27 mouse cellular contexts compared by ENCODE assay signal in the genomic region with DNA sequence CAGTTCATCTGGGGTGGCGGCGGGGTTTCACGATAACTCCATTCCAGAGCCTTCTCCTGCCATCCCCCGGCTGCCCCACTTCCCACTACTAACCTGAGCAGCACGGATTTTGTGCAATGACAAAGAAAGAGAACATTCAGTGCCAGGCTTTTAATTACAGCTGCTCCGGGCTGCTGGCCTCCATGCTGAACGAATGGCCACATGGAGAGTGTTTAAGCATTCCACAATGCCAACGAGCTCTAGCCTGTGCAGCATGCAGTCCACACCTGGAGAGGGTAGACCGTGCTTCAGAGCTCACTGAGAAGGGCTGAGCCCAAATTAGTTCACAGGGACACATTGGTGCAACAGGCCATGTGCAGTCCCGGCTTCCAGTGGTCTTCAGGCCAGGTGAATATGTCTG. TPM values are rescaled to one million over a fixed set of nuclear protein-coding genes. Genes with fewer than 3 reads are reported as not detected.
A peak's percentile ranks its signal among the peaks of the same experiment; 100 is the strongest.
DNase-seq lines count a peak whose midpoint lies in the region; ATAC-seq and TF ChIP-seq lines count a peak whose summit lies in the region.
"Had no signal": no experiment of that assay in that cellular context is flagged by ENCODE, and none has a peak within 500 bp of the region (broad histone marks: within the 10 kb centered on the region; RNA-seq: fewer than 3 reads in every experiment).

No protein-coding gene starts in this region.

- no peak overlapping the region for H3K27ac ChIP-seq in limb, embryonic 12.5 days
- no peak overlapping the region for H3K27ac ChIP-seq in limb, embryonic 10.5 days
- H3K27ac ChIP-seq in intestine, embryonic 16.5 days (ENCODE audit: low read length): peak overlapping the region; percentile 94
- peak overlapping the region; percentile 61 for H3K27ac ChIP-seq in kidney, embryonic 16.5 days (ENCODE audit: low read length)
- peak overlapping the region; percentile 96 for H3K27ac ChIP-seq in small intestine, adult 2 months (ENCODE audit: insufficient read depth, low read depth, low read length)
- H3K27ac ChIP-seq: embryonic facial prominence, embryonic 13.5 days; forebrain, embryonic 12.5 days; gastrocnemius, adult 2 months; heart, embryonic 15.5 days; hindbrain, embryonic 14.5 days; limb, embryonic 13.5 days; liver, embryonic 13.5 days; neural tube, embryonic 13.5 days had no signal

- no peaks in the 10 kb centered on the region; the same call in 1 of the 2 replicates for H3K27me3 ChIP-seq in limb, embryonic 12.5 days
- H3K27me3 ChIP-seq in limb, embryonic 10.5 days (ENCODE audit: low read depth, poor library complexity, severe bottlenecking): 0 out of 2 replicates have a peak, but pooled peaks cover 4% of the 10 kb centered on the region
- no peaks in the 10 kb centered on the region for H3K27me3 ChIP-seq in intestine, embryonic 16.5 days (replicated peaks; ENCODE audit: control insufficient read depth, insufficient read depth, low read length)
- no peaks in the 10 kb centered on the region for H3K27me3 ChIP-seq in kidney, embryonic 16.5 days (ENCODE audit: insufficient read depth, low read length)
- H3K27me3 ChIP-seq in small intestine, adult 2 months (ENCODE audit: control insufficient read depth, insufficient read depth, low read length): no peaks in the 10 kb centered on the region
- H3K27me3 ChIP-seq: heart, embryonic 15.5 days; limb, embryonic 13.5 days; neural tube, embryonic 13.5 days had no signal

- no peak for ATAC-seq in limb, embryonic 12.5 days (ENCODE audit: insufficient number of reproducible peaks, insufficient read depth, low FRiP score, low TSS enrichment, low read depth)
- ATAC-seq in intestine, embryonic 16.5 days: no peak
- 0 out of 2 replicates have a peak, but pooled peaks have one; percentile 20 for ATAC-seq in kidney, embryonic 16.5 days (ENCODE audit: low FRiP score, low TSS enrichment)
- ATAC-seq: midbrain, embryonic 16.5 days had no signal

- H3K4me2 ChIP-seq in limb, embryonic 12.5 days: no peak overlapping the region
- H3K4me2 ChIP-seq in intestine, embryonic 16.5 days (ENCODE audit: low read depth, low read length): no peak overlapping the region
- no peak overlapping the region for H3K4me2 ChIP-seq in kidney, embryonic 16.5 days (replicated peaks; ENCODE audit: low read depth, low read length)
- H3K4me2 ChIP-seq: embryonic facial prominence, embryonic 13.5 days; forebrain, embryonic 12.5 days; heart, embryonic 15.5 days; hindbrain, embryonic 14.5 days; limb, embryonic 13.5 days; liver, embryonic 13.5 days; neural tube, embryonic 13.5 days had no signal

- no peaks in the 10 kb centered on the region for H3K9me3 ChIP-seq in limb, embryonic 12.5 days
- H3K9me3 ChIP-seq in limb, embryonic 10.5 days (replicated peaks): no peaks in the 10 kb centered on the region
- H3K9me3 ChIP-seq in intestine, embryonic 16.5 days (ENCODE audit: control insufficient read depth, low read length): no peaks in the 10 kb centered on the region
- H3K9me3 ChIP-seq in kidney, embryonic 16.5 days (ENCODE audit: low read length): no peaks in the 10 kb centered on the region
- H3K9me3 ChIP-seq: embryonic facial prominence, embryonic 13.5 days; forebrain, embryonic 12.5 days; heart, embryonic 15.5 days; limb, embryonic 13.5 days; liver, embryonic 13.5 days; megakaryocyte, embryonic 14.5 days; neural tube, embryonic 13.5 days had no signal

- WGBS in limb, embryonic 12.5 days: 76% methylated on average over 10 of the region's 10 CpGs
- 85% methylated on average over 10 of the region's 10 CpGs for WGBS in limb, embryonic 10.5 days
- 80% methylated on average over 10 of the region's 10 CpGs for WGBS in intestine, embryonic 16.5 days
- 67% methylated on average over 10 of the region's 10 CpGs for WGBS in kidney, embryonic 16.5 days
- WGBS in small intestine, adult 2 months: 55% methylated on average over 10 of the region's 10 CpGs

- H3K4me3 ChIP-seq in limb, embryonic 12.5 days (replicated peaks): no peak overlapping the region
- no peak overlapping the region for H3K4me3 ChIP-seq in limb, embryonic 10.5 days
- no peak overlapping the region for H3K4me3 ChIP-seq in intestine, embryonic 16.5 days (ENCODE audit: low read length)
- H3K4me3 ChIP-seq in kidney, embryonic 16.5 days (ENCODE audit: low read length): no peak overlapping the region
- no peak overlapping the region for H3K4me3 ChIP-seq in small intestine, adult 2 months (ENCODE audit: low read depth, low read length)
- H3K4me3 ChIP-seq: embryonic facial prominence, embryonic 13.5 days; erythroblast, embryonic 14.5 days; forebrain, embryonic 12.5 days; gastrocnemius, adult 2 months; heart, embryonic 15.5 days; limb, embryonic 13.5 days; liver, embryonic 13.5 days; megakaryocyte, embryonic 14.5 days; myocyte; neural tube, embryonic 13.5 days had no signal

- H3K4me1 ChIP-seq in limb, embryonic 12.5 days (replicated peaks): peaks cover 18% of the 10 kb centered on the region; the same call in 1 of the 2 replicates
- H3K4me1 ChIP-seq in limb, embryonic 10.5 days: peaks cover 36% of the 10 kb centered on the region
- H3K4me1 ChIP-seq in intestine, embryonic 16.5 days (ENCODE audit: control insufficient read depth, insufficient read depth, low read length): peaks cover 51% of the 10 kb centered on the region
- peaks cover 11% of the 10 kb centered on the region; the same call in 1 of the 2 replicates for H3K4me1 ChIP-seq in kidney, embryonic 16.5 days (ENCODE audit: insufficient read depth, low read length)
- H3K4me1 ChIP-seq in small intestine, adult 2 months (ENCODE audit: control insufficient read depth, insufficient read depth, insufficient read length, low read length): peaks cover 48% of the 10 kb centered on the region
- H3K4me1 ChIP-seq: limb, embryonic 13.5 days had no signal

- 0 out of 2 replicates have a peak overlapping the region, but pooled peaks have one; percentile 23 for H3K9ac ChIP-seq in limb, embryonic 12.5 days (replicated peaks)
- H3K9ac ChIP-seq in intestine, embryonic 16.5 days (ENCODE audit: low read depth, low read length): peak overlapping the region; percentile 43; the same call in 1 of the 2 replicates
- H3K9ac ChIP-seq in kidney, embryonic 16.5 days (replicated peaks; ENCODE audit: low read length): no peak overlapping the region
- H3K9ac ChIP-seq: embryonic facial prominence, embryonic 13.5 days; forebrain, embryonic 12.5 days; heart, embryonic 15.5 days; hindbrain, embryonic 14.5 days; limb, embryonic 13.5 days; liver, embryonic 13.5 days; neural tube, embryonic 13.5 days had no signal

- TF ChIP-seq POLR2A in small intestine, adult 2 months (IDR thresholded peaks at IDR 0.05; ENCODE audit: low read depth, low read length): no peak

- H3K36me3 ChIP-seq in limb, embryonic 12.5 days: peaks cover 37% of the 10 kb centered on the region
- peaks cover 35% of the 10 kb centered on the region for H3K36me3 ChIP-seq in limb, embryonic 10.5 days
- peaks cover 15% of the 10 kb centered on the region for H3K36me3 ChIP-seq in intestine, embryonic 16.5 days (ENCODE audit: control insufficient read depth, insufficient read depth, low read length)
- H3K36me3 ChIP-seq in kidney, embryonic 16.5 days (ENCODE audit: insufficient read depth, low read length): peaks cover 25% of the 10 kb centered on the region
- H3K36me3 ChIP-seq in small intestine, adult 2 months (ENCODE audit: control insufficient read depth, insufficient read depth, low read length): peaks cover 30% of the 10 kb centered on the region

- no peak for TF ChIP-seq CTCF in small intestine, adult 2 months (IDR thresholded peaks at IDR 0.05; ENCODE audit: extremely low read depth, insufficient read length, insufficient replicate concordance, low read depth, low read length)

- DNase-seq in limb, embryonic 10.5 days (ENCODE audit: low spot score): no peak
- no peak for DNase-seq in cerebellum, adult 11-12 months
- DNase-seq in gastrocnemius, postnatal 4 days (ENCODE audit: low spot score in 2 of 2): no peak
- DNase-seq in ovary, postnatal 14 days (ENCODE audit: low spot score): no peak
- DNase-seq: cerebellum, adult 2 months; cerebellum, postnatal 25 days; gastrocnemius, adult 2 months; heart, postnatal 36 days; liver, embryonic 13.5 days; lung, adult 2 months; lung, postnatal 36 days; thymus, adult 2 months; thymus, postnatal 4 days had no signal

RNA-seq across cellular contexts. Expression of gene Hcrtr1, which starts 9.1 kb away (rescaled TPM):
- not detected in 2 replicates for polyA plus RNA-seq in limb, embryonic 12.5 days (2016; fragmentation: Nextera tagmentation; extraction: Ambion mirVana)
- 0.18 TPM in 1 of 2 replicates, not detected in the other for polyA plus RNA-seq in limb, embryonic 10.5 days (2016; fragmentation: Nextera tagmentation; extraction: Ambion mirVana)
- 0.22 and 0.34 TPM in 2 replicates for polyA plus RNA-seq in intestine, embryonic 16.5 days (2015; fragmentation: Nextera tagmentation; extraction: Ambion mirVana)
- polyA plus RNA-seq in kidney, embryonic 16.5 days (2015; fragmentation: Nextera tagmentation; extraction: Ambion mirVana): 0.19 and 0.31 TPM in 2 replicates
- polyA plus RNA-seq in small intestine, adult 2 months (2012; rRNA removed): 3.3 and 3.8 TPM in 2 replicates
- not detected for total RNA-seq in gastrocnemius, postnatal 4 days (2021)
- total RNA-seq: gastrocnemius, adult 2 months; heart, postnatal 36 days had no signal
- polyA plus RNA-seq: erythroblast, embryonic 14.5 days; heart, embryonic 15.5 days; limb, embryonic 13.5 days; myocyte had no signal

RNA-seq across cellular contexts. Expression of gene Pef1, which starts 27.7 kb away (rescaled TPM):
- polyA plus RNA-seq in limb, embryonic 12.5 days (2016; fragmentation: Nextera tagmentation; extraction: Ambion mirVana): 64.6 and 64.7 TPM in 2 replicates
- polyA plus RNA-seq in limb, embryonic 10.5 days (2016; fragmentation: Nextera tagmentation; extraction: Ambion mirVana): 71.4 and 73.4 TPM in 2 replicates
- 81.6 and 81.7 TPM in 2 replicates for polyA plus RNA-seq in intestine, embryonic 16.5 days (2015; fragmentation: Nextera tagmentation; extraction: Ambion mirVana)
- 85.5 and 90.9 TPM in 2 replicates for polyA plus RNA-seq in kidney, embryonic 16.5 days (2015; fragmentation: Nextera tagmentation; extraction: Ambion mirVana)
- 71.6 and 171 TPM in 2 replicates for polyA plus RNA-seq in small intestine, adult 2 months (2012; rRNA removed)
- total RNA-seq in gastrocnemius, postnatal 4 days (2021): 10 to 100 TPM; 35.4 to 37.7 TPM

RNA-seq across cellular contexts. Expression of gene Tinagl1, which starts 44.8 kb away (rescaled TPM):
- polyA plus RNA-seq in limb, embryonic 12.5 days (2016; fragmentation: Nextera tagmentation; extraction: Ambion mirVana): 7.8 and 10.3 TPM in 2 replicates
- polyA plus RNA-seq in limb, embryonic 10.5 days (2016; fragmentation: Nextera tagmentation; extraction: Ambion mirVana): 8.0 and 8.1 TPM in 2 replicates
- polyA plus RNA-seq in intestine, embryonic 16.5 days (2015; fragmentation: Nextera tagmentation; extraction: Ambion mirVana): 78.3 and 80.3 TPM in 2 replicates
- polyA plus RNA-seq in kidney, embryonic 16.5 days (2015; fragmentation: Nextera tagmentation; extraction: Ambion mirVana): 71.2 and 93.4 TPM in 2 replicates
- 106 and 109 TPM in 2 replicates for polyA plus RNA-seq in small intestine, adult 2 months (2012; rRNA removed)
- 10 to 100 TPM; 35.7 to 39.9 TPM for total RNA-seq in gastrocnemius, postnatal 4 days (2021)

Comparison
In these comparisons a context has a peak if more than half of its experiments do, and no peak if none do; other contexts are left out.
1. H3K27ac ChIP-seq: peak in intestine, embryonic 16.5 days (single experiment), kidney, embryonic 16.5 days (single experiment) and small intestine, adult 2 months (single experiment); none in limb, embryonic 12.5 days (single experiment) and limb, embryonic 10.5 days (single experiment).